Mouse (Mus musculus): Measurements from ENCODE around the gene Ffar2. TPM values are rescaled to one million over a fixed set of nuclear protein-coding genes. Genes with fewer than 3 reads are reported as not detected.
"Not testable (repeated sequence)": the region's sequence is repeated elsewhere in the genome, so short reads cannot be mapped to it uniquely, and the experiment has no call there.

Ffar2 gene
- polyA plus RNA-seq, 1 experiment from 2014 or later: 1.4 TPM

DNA sequence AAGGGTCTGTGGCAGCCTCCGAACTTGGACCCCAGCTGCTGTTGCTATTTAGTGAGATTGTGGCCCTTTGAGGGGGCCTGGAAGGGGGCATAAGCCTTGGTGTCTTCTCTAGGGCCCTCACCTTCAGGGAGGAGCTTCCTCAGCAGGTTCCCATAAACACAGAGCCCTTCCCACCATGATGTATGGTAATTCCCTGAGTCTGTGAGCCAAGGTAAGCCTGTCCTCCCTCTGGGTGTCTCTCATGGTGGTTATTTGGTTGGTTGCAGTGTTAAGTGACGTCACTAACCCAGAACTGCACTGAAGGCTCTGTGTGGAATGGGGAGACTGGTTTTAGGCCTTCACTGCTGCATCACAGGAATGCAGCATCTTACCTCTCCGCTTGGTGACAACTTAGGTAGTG lies 5.9 kb upstream of the Ffar2 start:
- H3K27ac ChIP-seq (ENCODE audit: low read length): no peak overlapping the region
- no peaks in the 10 kb centered on the region for H3K27me3 ChIP-seq (replicated peaks; ENCODE audit: insufficient read depth, low read length)
- H3K9me3 ChIP-seq (ENCODE audit: low read length): no peaks in the 10 kb centered on the region
- no peak overlapping the region for H3K9ac ChIP-seq (replicated peaks; ENCODE audit: low read depth)
- no peak for ATAC-seq
- no peak for DNase-seq (ENCODE audit: low spot score)
- WGBS: 52% methylated on average over 3 of the region's 3 CpGs
- no peaks in the 10 kb centered on the region for H3K4me1 ChIP-seq (ENCODE audit: insufficient read depth, low read depth, low read length)
- no peak overlapping the region for H3K4me3 ChIP-seq (ENCODE audit: low read depth, low read length)
- no peaks in the 10 kb centered on the region for H3K36me3 ChIP-seq (ENCODE audit: insufficient read depth, low read length)
- TF ChIP-seq EP300 (IDR thresholded peaks at IDR 0.05): no peak
- TF ChIP-seq CTCF (IDR thresholded peaks at IDR 0.05): no peak
- H3K4me2 ChIP-seq (replicated peaks; ENCODE audit: low read depth, low read length): no peak overlapping the region

DNA sequence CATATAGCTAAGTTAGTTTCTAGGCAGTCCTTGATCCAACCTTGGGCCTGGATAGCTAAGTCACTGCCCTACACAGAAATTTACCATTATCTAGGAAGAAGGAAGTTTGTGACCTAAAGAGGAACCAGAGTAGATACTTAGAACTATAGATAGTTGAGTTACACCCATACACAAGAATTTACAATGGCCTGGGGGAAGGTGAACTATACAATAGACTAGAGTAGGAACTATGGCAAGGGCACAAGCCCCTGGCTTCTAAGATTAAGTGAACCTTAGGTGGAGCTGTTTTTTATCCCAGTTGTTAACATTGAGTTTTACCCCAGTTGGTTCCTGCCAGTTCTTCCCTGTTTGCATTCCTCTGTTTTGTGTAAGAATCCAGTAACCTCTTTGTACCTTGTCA lies 5.3 kb upstream of the Ffar2 start:
- H3K9ac ChIP-seq (replicated peaks; ENCODE audit: low read depth); H3K4me2 ChIP-seq (replicated peaks; ENCODE audit: low read depth, low read length); H3K4me1 ChIP-seq (ENCODE audit: insufficient read depth, low read depth, low read length); H3K27me3 ChIP-seq (replicated peaks; ENCODE audit: insufficient read depth, low read length); H3K4me3 ChIP-seq (ENCODE audit: low read depth, low read length); H3K9me3 ChIP-seq (ENCODE audit: low read length); DNase-seq (ENCODE audit: low spot score); ATAC-seq; H3K36me3 ChIP-seq (ENCODE audit: insufficient read depth, low read length); H3K27ac ChIP-seq (ENCODE audit: low read length): not testable (repeated sequence)

DNA sequence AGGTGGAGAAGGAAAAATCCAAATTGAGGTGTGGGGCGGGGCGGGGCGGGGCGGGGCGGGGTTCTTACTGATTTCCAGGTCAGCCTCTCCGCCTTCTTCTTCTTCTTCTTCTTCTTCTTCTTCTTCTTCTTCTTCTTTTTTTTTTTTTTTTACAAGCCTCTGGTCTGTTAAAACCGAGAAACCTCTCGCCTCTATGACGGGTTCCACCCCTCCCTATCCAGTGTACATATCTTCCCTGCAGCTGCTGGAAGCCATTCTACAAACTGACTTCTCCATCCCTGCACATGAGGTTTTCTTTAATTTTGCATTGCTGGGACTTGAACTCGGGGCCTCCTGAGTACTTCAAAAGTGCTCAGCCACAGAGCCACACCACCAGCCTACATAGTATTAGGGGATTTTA lies 3.1 kb upstream of the Ffar2 start:
- no peaks in the 10 kb centered on the region for H3K9me3 ChIP-seq (ENCODE audit: low read length)
- 88% methylated on average over 10 of the region's 10 CpGs for WGBS
- no peak overlapping the region for H3K4me2 ChIP-seq (replicated peaks; ENCODE audit: low read depth, low read length)
- H3K4me3 ChIP-seq (ENCODE audit: low read depth, low read length): no peak overlapping the region
- H3K27ac ChIP-seq (ENCODE audit: low read length): no peak overlapping the region
- no peak for TF ChIP-seq CTCF (IDR thresholded peaks at IDR 0.05)
- no peak for TF ChIP-seq EP300 (IDR thresholded peaks at IDR 0.05)
- ATAC-seq (no peak), DNase-seq (ENCODE audit: low spot score) (no peak)
- H3K27me3 ChIP-seq (replicated peaks; ENCODE audit: insufficient read depth, low read length): no peaks in the 10 kb centered on the region
- no peaks in the 10 kb centered on the region for H3K36me3 ChIP-seq (ENCODE audit: insufficient read depth, low read length)
- H3K9ac ChIP-seq (replicated peaks; ENCODE audit: low read depth): no peak overlapping the region
- no peaks in the 10 kb centered on the region for H3K4me1 ChIP-seq (ENCODE audit: insufficient read depth, low read depth, low read length)

DNA sequence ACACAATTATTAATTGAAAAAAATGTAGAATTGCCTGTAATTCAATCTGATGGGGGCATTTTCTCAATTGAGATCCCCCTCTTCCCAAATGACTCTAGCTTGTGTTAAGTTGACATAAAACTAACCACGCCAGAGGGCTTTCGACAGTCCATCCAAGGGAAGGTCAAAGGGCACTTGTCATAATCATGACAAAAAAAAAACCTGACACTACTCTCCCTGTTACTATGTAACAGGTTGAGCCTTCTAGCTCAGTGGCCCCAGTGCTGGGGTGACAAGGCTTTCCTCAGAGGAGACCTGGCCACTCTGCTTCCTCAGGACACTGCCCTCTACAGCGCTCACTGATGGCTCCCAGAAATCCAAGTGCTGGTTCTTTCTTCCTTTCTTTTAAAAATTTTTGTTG lies 731 bp upstream of the Ffar2 start:
- Histone ChIP-seq H3K4me1 (ENCODE audit: insufficient read depth, low read depth, low read length) (no peaks in the 10 kb centered on the region), H3K27me3 (replicated peaks; ENCODE audit: insufficient read depth, low read length) (no peaks in the 10 kb centered on the region), H3K9ac (replicated peaks; ENCODE audit: low read depth) (no peak overlapping the region), H3K36me3 (ENCODE audit: insufficient read depth, low read length) (no peaks in the 10 kb centered on the region), H3K27ac (ENCODE audit: low read length) (no peak overlapping the region), H3K9me3 (ENCODE audit: low read length) (no peaks in the 10 kb centered on the region), H3K4me2 (replicated peaks; ENCODE audit: low read depth, low read length) (no peak overlapping the region), H3K4me3 (ENCODE audit: low read depth, low read length) (no peak overlapping the region)
- DNase-seq (ENCODE audit: low spot score) (no peak), ATAC-seq (no peak)
- 90% methylated on average over 3 of the region's 3 CpGs for WGBS
- no peak for TF ChIP-seq CTCF (IDR thresholded peaks at IDR 0.05)

DNA sequence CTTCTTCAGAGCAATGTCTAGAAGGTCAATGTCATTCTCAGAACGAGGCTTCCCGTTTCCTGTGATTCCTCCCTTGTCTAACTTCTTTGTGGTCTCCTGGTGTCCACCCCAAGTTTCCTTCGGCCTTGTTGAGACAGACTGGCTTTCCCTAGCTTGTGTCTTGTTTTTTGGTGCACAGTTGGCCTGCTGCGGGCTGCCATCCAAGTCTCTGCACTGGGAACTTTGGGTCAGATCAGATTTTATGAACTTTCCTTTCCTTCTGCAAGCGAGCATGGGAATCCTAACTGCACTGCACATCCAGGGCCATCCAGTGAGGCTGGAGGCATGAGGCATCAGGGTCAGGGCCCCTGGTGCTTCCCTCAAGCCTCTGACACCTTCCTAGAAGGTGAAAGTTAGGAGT lies 2.0 kb downstream of the Ffar2 start:
- Histone ChIP-seq H3K4me3 (ENCODE audit: low read depth, low read length) (no peak overlapping the region), H3K9me3 (ENCODE audit: low read length) (no peaks in the 10 kb centered on the region), H3K4me1 (ENCODE audit: insufficient read depth, low read depth, low read length) (no peaks in the 10 kb centered on the region), H3K36me3 (ENCODE audit: insufficient read depth, low read length) (no peaks in the 10 kb centered on the region), H3K4me2 (replicated peaks; ENCODE audit: low read depth, low read length) (no peak overlapping the region), H3K27me3 (replicated peaks; ENCODE audit: insufficient read depth, low read length) (no peaks in the 10 kb centered on the region), H3K9ac (replicated peaks; ENCODE audit: low read depth) (no peak overlapping the region), H3K27ac (ENCODE audit: low read length) (no peak overlapping the region)
- TF ChIP-seq EP300 (IDR thresholded peaks at IDR 0.05) (no peak), CTCF (IDR thresholded peaks at IDR 0.05) (no peak)
- 40% methylated on average over 5 of the region's 5 CpGs for WGBS
- ATAC-seq (no peak), DNase-seq (ENCODE audit: low spot score) (no peak)

DNA sequence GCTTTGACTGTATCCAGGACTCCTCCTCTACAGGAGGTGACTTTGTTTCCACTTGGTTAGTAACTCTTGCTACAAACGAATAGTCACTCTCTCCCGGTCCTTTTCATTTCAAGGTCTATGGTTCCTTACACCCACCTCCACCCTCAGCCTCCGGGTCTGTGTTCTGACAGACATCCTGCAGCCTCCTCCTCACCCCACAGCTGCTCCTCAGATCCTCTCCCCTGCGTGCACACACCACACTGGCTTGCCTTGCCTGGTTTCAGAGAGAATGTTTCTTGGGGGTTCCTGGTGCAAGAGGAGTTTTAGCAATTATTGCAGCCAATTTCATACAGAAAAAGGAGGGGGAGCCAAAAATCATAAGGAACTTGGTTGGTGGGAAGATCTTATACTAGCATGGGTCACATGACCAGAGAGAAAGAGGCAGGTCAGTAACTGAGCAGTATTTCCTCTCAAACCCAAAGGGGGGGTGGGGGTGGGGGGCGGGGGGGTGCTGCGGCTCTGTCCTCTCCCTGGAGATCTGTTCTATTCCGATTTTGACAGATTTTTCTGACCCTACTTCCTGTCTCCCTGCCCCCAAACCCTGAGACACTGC lies 2.6 kb downstream of the Ffar2 start:
- H3K9me3 ChIP-seq (ENCODE audit: low read length): no peaks in the 10 kb centered on the region
- 36% methylated on average over 7 of the region's 7 CpGs for WGBS
- no peak overlapping the region for H3K4me3 ChIP-seq (ENCODE audit: low read depth, low read length)
- no peak overlapping the region for H3K27ac ChIP-seq (ENCODE audit: low read length)
- DNase-seq (ENCODE audit: low spot score): no peak
- TF ChIP-seq EP300 (IDR thresholded peaks at IDR 0.05): no peak
- TF ChIP-seq CTCF (IDR thresholded peaks at IDR 0.05): no peak
- H3K36me3 ChIP-seq (ENCODE audit: insufficient read depth, low read length): no peaks in the 10 kb centered on the region
- H3K4me1 ChIP-seq (ENCODE audit: insufficient read depth, low read depth, low read length): no peaks in the 10 kb centered on the region
- H3K27me3 ChIP-seq (replicated peaks; ENCODE audit: insufficient read depth, low read length): no peaks in the 10 kb centered on the region
- no peak overlapping the region for H3K4me2 ChIP-seq (replicated peaks; ENCODE audit: low read depth, low read length)
- no peak overlapping the region for H3K9ac ChIP-seq (replicated peaks; ENCODE audit: low read depth)
- ATAC-seq: no peak

DNA sequence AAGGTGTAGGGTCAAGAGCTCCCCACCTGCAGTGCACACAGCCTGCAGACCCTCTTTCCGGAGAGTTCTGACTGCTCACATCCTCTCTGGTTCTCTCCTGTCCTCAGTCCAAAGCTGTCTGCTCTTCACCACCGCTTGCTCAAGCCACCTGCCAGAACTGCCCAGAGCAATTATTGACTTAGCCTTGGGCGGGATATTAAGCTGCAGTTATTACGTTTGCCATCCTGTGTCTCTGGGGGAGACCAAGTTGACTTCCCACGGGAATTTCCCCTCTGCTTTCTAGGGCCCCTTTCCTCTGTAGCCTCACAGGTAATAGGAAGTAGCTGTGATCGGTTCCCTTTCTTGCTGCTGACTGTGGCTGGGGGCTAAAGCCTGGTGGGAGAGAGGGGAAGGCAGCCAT lies 3.4 kb downstream of the Ffar2 start:
- H3K4me1 ChIP-seq (ENCODE audit: insufficient read depth, low read depth, low read length): no peaks in the 10 kb centered on the region
- no peaks in the 10 kb centered on the region for H3K9me3 ChIP-seq (ENCODE audit: low read length)
- no peaks in the 10 kb centered on the region for H3K27me3 ChIP-seq (replicated peaks; ENCODE audit: insufficient read depth, low read length)
- no peak overlapping the region for H3K4me3 ChIP-seq (ENCODE audit: low read depth, low read length)
- no peak for TF ChIP-seq EP300 (IDR thresholded peaks at IDR 0.05)
- no peak for TF ChIP-seq CTCF (IDR thresholded peaks at IDR 0.05)
- ATAC-seq (peak; percentile 23; the same call in 1 of the 2 replicates), DNase-seq (ENCODE audit: low spot score) (peak; percentile 27)
- H3K9ac ChIP-seq (replicated peaks; ENCODE audit: low read depth): no peak overlapping the region
- H3K36me3 ChIP-seq (ENCODE audit: insufficient read depth, low read length): no peaks in the 10 kb centered on the region
- WGBS: 36% methylated on average over 6 of the region's 6 CpGs
- no peak overlapping the region for H3K4me2 ChIP-seq (replicated peaks; ENCODE audit: low read depth, low read length)
- no peak overlapping the region for H3K27ac ChIP-seq (ENCODE audit: low read length)
